Mouse (Mus musculus): ENCODE measurements around the gene Olfr137. TPM values are rescaled to one million over a fixed set of nuclear protein-coding genes. Genes with fewer than 3 reads are reported as not detected.

Olfr137 gene
- not detected for total RNA-seq (2021)
- long read RNA-seq: 0 reads

- DNase-seq (ENCODE audit: low spot score in 2 of 2): no peak
These were observed at the start of gene Olfr137 for GRCm38 (mm10) chr17:38307470-38307869. Olfr137 (minus strand) TSS chr17:38307570.

DNA sequence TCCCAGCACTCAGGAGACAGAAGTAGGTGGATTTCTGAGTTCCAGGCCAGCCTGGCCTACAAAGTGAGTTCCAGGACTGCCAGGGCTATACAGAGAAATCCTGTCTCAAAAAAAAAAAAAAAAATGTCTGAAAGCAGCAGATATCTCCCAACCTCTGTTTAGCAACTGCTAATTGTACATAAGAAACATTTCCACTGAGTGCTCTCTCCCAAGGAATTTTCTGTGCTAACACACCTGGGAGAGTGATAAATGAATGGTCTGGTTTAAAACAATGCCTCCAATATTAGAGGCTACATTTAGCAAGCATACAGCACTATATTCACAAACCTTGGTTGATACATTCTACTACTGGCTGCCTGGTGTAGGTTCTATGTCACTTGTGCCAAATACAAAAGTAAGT lies 22.2 kb upstream of the Olfr137 start, which contains the start of gene Olfr136:
Olfr136 (plus strand) TSS at position 301 of the 400 bp plus-strand sequence.
- no peak for DNase-seq (ENCODE audit: low spot score in 2 of 2)

- DNase-seq (ENCODE audit: low spot score in 2 of 2): no peak
These were observed 46.6 kb downstream of the Olfr137 start, which contains the start of gene Olfr138 for GRCm38 (mm10) chr17:38260735-38261134. Olfr138 (plus strand) TSS chr17:38261035.

Other genes with a start within 250 kb of the Olfr137 start
- not detected for gene Olfr129, start 247.5 kb downstream of the Olfr137 start, total RNA-seq (2021)
- not detected for gene Olfr130, start 243.6 kb downstream of the Olfr137 start, total RNA-seq (2021)
- not detected for gene Olfr131, start 218.9 kb downstream of the Olfr137 start, total RNA-seq (2021)
- gene Olfr132, start 173.0 kb downstream of the Olfr137 start, total RNA-seq (2021): not detected
- not detected for gene Olfr133, start 162.3 kb downstream of the Olfr137 start, total RNA-seq (2021)
- gene Olfr134, start 136.2 kb downstream of the Olfr137 start, total RNA-seq (2021): not detected
- gene Olfr135, start 103.2 kb downstream of the Olfr137 start, total RNA-seq (2021): not detected
- gene Olfr138, start 46.5 kb downstream of the Olfr137 start, total RNA-seq (2021): not detected
- gene Olfr136, start 22.3 kb upstream of the Olfr137 start, total RNA-seq (2021): not detected
- not detected for gene Esp36, start 112.6 kb upstream of the Olfr137 start, total RNA-seq (2021)
- not detected for gene Esp34, start 246.6 kb upstream of the Olfr137 start, total RNA-seq (2021)

Measured in layer of hippocampus, adult 18-20 months (tissue).